Mouse (Mus musculus) 3T3-L1 (cell line): ENCODE measurements around the gene Fkbp1a.

Experiments
- DNase-seq: peaks from one replicate; pipeline ENCODE4 v3.0.0-alpha.2; 2015; ENCODE audit warnings: low read depth, low spot score

Fkbp1a gene

DNA sequence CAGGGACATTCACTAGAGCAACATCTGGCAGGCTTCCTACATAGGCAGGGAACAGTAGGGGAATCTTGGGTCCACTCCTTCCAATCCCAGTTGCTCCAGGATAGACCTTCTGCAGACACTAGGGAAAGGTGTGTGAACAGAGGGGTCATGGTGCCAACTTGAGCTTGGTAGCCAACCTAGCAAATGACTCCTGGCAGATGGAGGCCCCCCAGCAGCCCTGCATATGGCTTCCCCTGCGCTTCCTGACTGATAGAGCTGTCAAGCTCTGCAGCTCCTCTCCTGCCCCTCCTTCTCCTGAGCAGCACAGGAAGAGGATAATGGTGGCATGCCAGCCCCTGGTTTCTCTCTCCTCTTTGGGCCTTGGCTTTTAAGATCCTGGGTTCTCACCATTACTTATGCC, 66.2 kb downstream of the Fkbp1a start:
- no peak for DNase-seq

DNA sequence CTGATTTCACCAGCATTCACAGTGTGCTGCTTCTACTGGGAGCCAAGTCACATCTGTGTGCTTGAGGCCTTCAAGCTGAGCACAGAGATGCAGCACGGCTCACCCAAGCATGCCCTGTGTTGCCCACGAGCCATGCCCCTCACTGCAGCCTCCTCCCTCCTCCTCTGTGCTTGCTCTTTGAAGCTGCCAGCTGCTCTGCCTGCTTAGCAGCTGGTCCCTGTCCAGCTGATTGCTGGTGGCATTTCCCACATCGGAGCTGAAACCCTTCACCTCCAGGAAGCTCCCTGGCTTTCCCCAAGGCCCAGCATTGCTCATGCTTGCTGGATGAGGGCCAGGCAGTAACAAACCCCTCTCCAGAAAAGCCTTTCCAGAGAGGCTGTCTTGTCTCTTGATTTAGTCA, 67.7 kb downstream of the Fkbp1a start:
- DNase-seq: peak; percentile 46
